Mouse (Mus musculus) midbrain, embryonic 12.5 days (tissue): Measurements from ENCODE around the gene Col5a1. TPM values are rescaled to one million over a fixed set of nuclear protein-coding genes. Genes with fewer than 3 reads are reported as not detected.

Source experiments
- ATAC-seq: fragments of 200-750 bp; cut with Nextera tagmentation; 2 replicates; pipeline ENCODE4 v1.8.0; 2017; ENCODE audit warnings: low read depth, moderate TSS enrichment, moderate library complexity; ENCODE audit not compliant: low FRiP score
- H3K27ac ChIP-seq: fragments of 300-500 bp; sonication (generic); replicated peaks from 2 replicates; pipeline ENCODE4 v1.5.1; 2016; ENCODE audit warnings: mild to moderate bottlenecking
- H3K27me3 ChIP-seq: fragments of 300-500 bp; sonication (generic); 2 replicates; pipeline ENCODE4 v1.6.1; 2016; ENCODE audit warnings: mild to moderate bottlenecking
- H3K36me3 ChIP-seq: fragments of 300-500 bp; sonication (generic); 2 replicates; pipeline ENCODE4 v1.6.1; 2016
- H3K4me1 ChIP-seq: fragments of 300-500 bp; sonication (generic); 2 replicates; pipeline ENCODE4 v1.6.1; 2016
- H3K4me2 ChIP-seq: fragments of 300-500 bp; sonication (generic); replicated peaks from 2 replicates; pipeline ENCODE4 v1.6.1; 2016; ENCODE audit warnings: mild to moderate bottlenecking, moderate library complexity
- H3K4me3 ChIP-seq: fragments of 300-500 bp; sonication (generic); 2 replicates; pipeline ENCODE4 v1.5.1; 2016; ENCODE audit warnings: mild to moderate bottlenecking
- H3K9ac ChIP-seq: fragments of 300-500 bp; sonication (generic); replicated peaks from 2 replicates; pipeline ENCODE4 v1.6.1; 2016; ENCODE audit warnings: mild to moderate bottlenecking, moderate library complexity
- H3K9me3 ChIP-seq: fragments of 300-500 bp; sonication (generic); 2 replicates; pipeline ENCODE4 v1.6.1; 2016; ENCODE audit warnings: mild to moderate bottlenecking
- WGBS: fragments of 180-500 bp; shearing (Covaris S2); methylation state at CpG from one replicate; pipeline ENCODE4 v1.1.7; 2016; 5-methylcytosine and 5-hydroxymethylcytosine counted together
- polyA plus RNA-seq: library from polyadenylated mRNA; unstranded; fragments of >200 nt; fragmentation: Nextera tagmentation; extraction: Ambion mirVana; gene quantifications from 2 replicates; pipeline ENCODE4 v1.2.1, GENCODE M21; 2016

Col5a1 gene
- polyA plus RNA-seq, 1 experiment from 2014 or later: 35.8 TPM

DNA sequence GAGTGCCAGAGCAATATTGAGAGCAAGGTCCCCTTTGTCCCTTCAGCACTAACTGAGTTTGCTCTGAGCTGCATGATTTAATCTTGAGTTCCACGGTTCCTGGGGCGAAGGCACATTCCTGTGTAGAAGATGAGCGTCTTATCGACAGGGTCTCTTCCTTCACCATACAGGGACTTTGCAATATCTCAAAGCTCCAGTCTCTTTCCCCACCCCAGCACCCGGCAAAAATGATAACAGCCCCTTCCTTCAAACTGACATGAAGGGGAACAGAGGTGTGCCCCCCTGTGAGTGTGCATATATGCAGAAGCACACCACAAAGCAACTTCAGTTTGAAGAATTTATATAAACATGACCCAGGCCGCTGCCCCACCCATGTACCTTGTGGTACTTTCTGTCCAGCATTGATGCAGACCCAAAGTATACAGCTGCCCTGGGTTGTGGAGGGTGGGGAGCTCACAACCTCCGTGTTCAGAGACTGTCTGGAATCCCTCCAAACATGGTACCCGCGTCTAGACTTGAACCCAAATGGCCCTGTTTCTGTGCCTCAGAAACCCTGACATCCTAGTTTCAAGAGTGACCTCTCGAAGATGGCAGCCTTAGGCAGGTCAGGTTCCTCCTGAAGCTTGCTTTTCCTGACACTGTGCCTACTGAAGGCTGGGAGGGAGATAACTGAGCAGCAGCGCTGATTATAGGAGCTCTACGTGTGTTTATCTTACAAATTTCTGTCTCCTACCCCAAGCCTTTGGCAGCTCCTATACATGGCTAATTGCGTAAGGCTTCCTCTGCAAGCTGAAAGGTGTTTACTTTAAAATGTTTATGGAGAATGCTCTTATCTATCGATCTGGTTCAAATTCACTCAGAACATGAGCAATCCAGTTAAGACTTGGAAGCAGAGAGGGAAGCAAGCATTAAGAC lies 95.7 kb downstream of the Col5a1 start:
- Histone ChIP-seq H3K36me3 (peaks cover 4% of the 10 kb centered on the region; the same call in 1 of the 2 replicates), H3K9me3 (no peaks in the 10 kb centered on the region), H3K9ac (no peak overlapping the region), H3K4me1 (no peaks in the 10 kb centered on the region), H3K27ac (no peak overlapping the region), H3K27me3 (no peaks in the 10 kb centered on the region), H3K4me2 (no peak overlapping the region), H3K4me3 (no peak overlapping the region)
- 91% methylated on average over 14 of the region's 14 CpGs for WGBS
- no peak for ATAC-seq

- no peak overlapping the region for H3K4me3 ChIP-seq
- peaks cover 4% of the 10 kb centered on the region; the same call in 1 of the 2 replicates for H3K36me3 ChIP-seq
- H3K27ac ChIP-seq: no peak overlapping the region
- no peaks in the 10 kb centered on the region for H3K27me3 ChIP-seq
- H3K9me3 ChIP-seq: no peaks in the 10 kb centered on the region
- no peaks in the 10 kb centered on the region for H3K4me1 ChIP-seq
- no peak overlapping the region for H3K9ac ChIP-seq
- no peak for ATAC-seq
- H3K4me2 ChIP-seq: no peak overlapping the region
Measured at GRCm38 (mm10) chr2:27983093-27983492, 96.9 kb downstream of the Col5a1 start.

DNA sequence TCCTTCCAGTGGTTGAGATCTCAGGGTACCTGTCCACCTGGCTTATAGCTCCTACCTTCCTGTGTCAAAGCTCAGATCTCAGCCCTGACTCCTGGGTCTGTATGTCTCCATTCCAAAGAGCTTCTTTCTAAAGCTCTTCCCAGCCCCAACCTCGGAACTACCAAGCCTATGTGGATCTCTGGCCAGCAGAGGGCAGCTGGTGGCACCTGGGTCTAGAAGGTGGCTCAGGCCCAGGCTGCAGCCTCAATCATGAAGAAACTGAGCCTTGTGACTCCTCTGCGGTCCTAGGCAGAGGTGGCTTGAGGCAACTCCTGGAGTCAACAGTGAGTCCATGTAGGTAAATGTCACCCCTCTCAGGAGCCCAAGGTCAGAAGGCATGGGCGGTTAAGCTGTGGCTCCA lies 97.7 kb downstream of the Col5a1 start:
- WGBS: 55% methylated on average over 3 of the region's 3 CpGs
- Histone ChIP-seq H3K27me3 (no peaks in the 10 kb centered on the region), H3K27ac (no peak overlapping the region), H3K9me3 (no peaks in the 10 kb centered on the region), H3K4me1 (no peaks in the 10 kb centered on the region), H3K4me2 (no peak overlapping the region), H3K4me3 (no peak overlapping the region), H3K9ac (no peak overlapping the region), H3K36me3 (peaks cover 4% of the 10 kb centered on the region; the same call in 1 of the 2 replicates)
- no peak for ATAC-seq

DNA sequence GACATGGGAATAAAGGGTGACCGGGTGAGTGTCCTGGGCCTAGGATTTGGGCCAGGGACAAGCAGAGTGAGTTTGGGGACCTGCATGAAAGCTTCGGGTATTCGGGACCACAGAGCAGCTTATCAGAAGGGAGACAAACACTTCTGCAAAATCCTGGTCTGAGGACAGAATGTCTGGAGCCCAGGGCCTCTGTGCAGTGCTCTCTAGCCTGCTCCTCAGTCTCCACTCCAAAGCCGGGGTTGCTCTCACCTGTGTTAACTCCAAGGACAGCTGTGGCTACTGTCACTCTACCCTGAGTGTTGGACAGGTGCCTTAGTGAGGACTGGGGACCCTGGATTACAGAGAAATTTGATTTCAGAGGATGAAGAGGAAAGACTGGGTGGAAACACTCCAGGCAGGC lies 100.5 kb downstream of the Col5a1 start:
- H3K27me3 ChIP-seq: no peaks in the 10 kb centered on the region
- H3K4me1 ChIP-seq: peaks cover 4% of the 10 kb centered on the region; the same call in 1 of the 2 replicates
- H3K9ac ChIP-seq: no peak overlapping the region
- no peaks in the 10 kb centered on the region for H3K9me3 ChIP-seq
- H3K36me3 ChIP-seq: no peaks in the 10 kb centered on the region; the same call in 1 of the 2 replicates
- H3K4me3 ChIP-seq: no peak overlapping the region
- ATAC-seq: no peak
- no peak overlapping the region for H3K4me2 ChIP-seq
- H3K27ac ChIP-seq: no peak overlapping the region
- WGBS: 86% methylated on average over 4 of the region's 4 CpGs

DNA sequence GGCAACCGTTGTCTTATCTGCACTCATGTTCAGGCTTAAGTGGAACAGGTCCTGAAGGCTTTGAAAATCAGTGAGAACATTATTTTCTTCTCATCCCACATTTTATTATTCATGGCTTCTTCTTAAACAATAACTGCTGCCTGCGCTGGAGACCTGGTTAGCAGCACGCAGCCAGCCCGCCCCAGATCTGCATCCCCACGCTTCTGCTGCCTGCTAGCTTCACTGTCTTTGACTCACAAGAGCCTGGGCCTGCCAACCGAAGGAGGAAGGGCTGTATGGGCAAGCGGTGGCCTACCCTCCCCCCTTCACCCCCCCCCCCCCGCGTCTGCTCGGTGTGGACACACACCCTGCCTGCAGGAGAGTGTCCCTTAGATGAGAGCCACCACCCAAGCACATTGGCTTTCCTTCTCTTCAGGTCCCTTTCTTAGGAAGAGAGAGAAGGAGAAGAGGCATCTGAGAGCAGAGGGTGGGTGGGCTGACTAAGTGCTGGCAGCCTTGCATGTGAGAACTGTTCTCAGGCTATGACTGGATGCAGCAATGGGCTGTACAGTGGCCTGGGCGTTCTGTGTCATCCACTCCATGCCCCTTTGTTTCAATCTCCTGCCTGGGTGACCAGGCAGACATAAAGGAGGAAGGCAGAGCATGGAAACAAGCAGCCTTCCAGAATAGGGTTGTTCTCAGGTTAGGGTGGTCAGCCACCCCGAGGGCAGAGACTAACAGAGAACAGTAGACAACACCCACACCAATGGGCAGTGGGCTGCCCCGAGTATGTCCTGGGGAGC lies 104.4 kb downstream of the Col5a1 start:
- no peaks in the 10 kb centered on the region for H3K27me3 ChIP-seq
- no peak overlapping the region for H3K27ac ChIP-seq
- H3K36me3 ChIP-seq: no peaks in the 10 kb centered on the region; the same call in 1 of the 2 replicates
- no peaks in the 10 kb centered on the region for H3K9me3 ChIP-seq
- H3K4me1 ChIP-seq: peaks cover 12% of the 10 kb centered on the region; the same call in 1 of the 2 replicates
- WGBS: 71% methylated on average over 13 of the region's 13 CpGs
- H3K9ac ChIP-seq: no peak overlapping the region
- no peak for ATAC-seq
- no peak overlapping the region for H3K4me2 ChIP-seq
- H3K4me3 ChIP-seq: no peak overlapping the region

- ATAC-seq: no peak; the same call in 1 of the 2 replicates
- Histone ChIP-seq H3K9me3 (no peaks in the 10 kb centered on the region), H3K36me3 (no peaks in the 10 kb centered on the region), H3K27me3 (no peaks in the 10 kb centered on the region), H3K4me2 (no peak overlapping the region), H3K4me3 (no peak overlapping the region), H3K9ac (no peak overlapping the region), H3K4me1 (peaks cover 12% of the 10 kb centered on the region; the same call in 1 of the 2 replicates), H3K27ac (peak overlapping the region; percentile 44; the same call in 1 of the 2 replicates)
- 54% methylated on average over 5 of the region's 5 CpGs for WGBS
Measured at GRCm38 (mm10) chr2:27993416-27993815, 107.2 kb downstream of the Col5a1 start.

GRCm38 (mm10) chr2:27999996-28000583 lies 113.9 kb downstream of the Col5a1 start:
- Histone ChIP-seq H3K9me3 (no peaks in the 10 kb centered on the region), H3K4me3 (no peak overlapping the region), H3K4me2 (no peak overlapping the region), H3K36me3 (no peaks in the 10 kb centered on the region), H3K27ac (no peak overlapping the region), H3K4me1 (no peaks in the 10 kb centered on the region; the same call in 1 of the 2 replicates), H3K9ac (no peak overlapping the region), H3K27me3 (no peaks in the 10 kb centered on the region)
- ATAC-seq: no peak
- 91% methylated on average over 9 of the region's 9 CpGs for WGBS

DNA sequence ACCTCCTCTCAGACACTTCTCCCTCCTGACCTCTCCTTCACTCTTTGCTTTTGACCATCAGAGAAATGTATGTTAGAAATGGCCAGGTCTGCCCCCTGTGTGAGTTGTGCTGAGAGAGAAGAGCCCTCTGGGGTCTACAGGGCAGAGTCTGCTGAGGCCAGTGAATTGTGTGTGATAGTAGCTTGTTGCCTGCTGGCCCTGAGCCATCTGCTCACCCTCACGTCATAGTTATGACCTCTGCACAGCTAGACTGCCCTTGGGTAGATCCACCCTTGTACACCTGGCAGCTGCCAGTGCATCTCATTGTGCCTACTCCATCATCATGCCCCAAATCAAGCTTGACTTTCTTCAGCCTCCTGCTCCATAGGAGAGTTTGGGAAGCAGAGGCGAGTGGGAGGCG lies 114.4 kb downstream of the Col5a1 start:
- no peak overlapping the region for H3K9ac ChIP-seq
- no peaks in the 10 kb centered on the region; the same call in 1 of the 2 replicates for H3K4me1 ChIP-seq
- H3K36me3 ChIP-seq: no peaks in the 10 kb centered on the region
- no peaks in the 10 kb centered on the region for H3K9me3 ChIP-seq
- H3K4me2 ChIP-seq: no peak overlapping the region
- H3K27me3 ChIP-seq: no peaks in the 10 kb centered on the region
- 87% methylated on average over 3 of the region's 3 CpGs for whole genome bisulfite sequencing
- no peak for ATAC-seq
- no peak overlapping the region for H3K27ac ChIP-seq
- no peak overlapping the region for H3K4me3 ChIP-seq

GRCm38 (mm10) chr2:28001206-28001605 lies 115.0 kb downstream of the Col5a1 start:
- Histone ChIP-seq H3K4me3 (no peak overlapping the region), H3K4me1 (no peaks in the 10 kb centered on the region; the same call in 1 of the 2 replicates), H3K27ac (no peak overlapping the region), H3K9ac (no peak overlapping the region), H3K27me3 (no peaks in the 10 kb centered on the region), H3K9me3 (no peaks in the 10 kb centered on the region), H3K4me2 (no peak overlapping the region), H3K36me3 (no peaks in the 10 kb centered on the region)
- no peak for ATAC-seq
- WGBS: 90% methylated on average over 11 of the region's 11 CpGs

GRCm38 (mm10) chr2:28005187-28005586 lies 119.0 kb downstream of the Col5a1 start:
- no peak overlapping the region for H3K9ac ChIP-seq
- ATAC-seq: no peak
- H3K27me3 ChIP-seq: no peaks in the 10 kb centered on the region
- H3K4me1 ChIP-seq: peaks cover 7% of the 10 kb centered on the region; the same call in 1 of the 2 replicates
- H3K9me3 ChIP-seq: no peaks in the 10 kb centered on the region
- no peak overlapping the region for H3K4me2 ChIP-seq
- no peaks in the 10 kb centered on the region for H3K36me3 ChIP-seq
- WGBS: 90% methylated on average over 4 of the region's 4 CpGs
- H3K4me3 ChIP-seq: no peak overlapping the region
- no peak overlapping the region for H3K27ac ChIP-seq

DNA sequence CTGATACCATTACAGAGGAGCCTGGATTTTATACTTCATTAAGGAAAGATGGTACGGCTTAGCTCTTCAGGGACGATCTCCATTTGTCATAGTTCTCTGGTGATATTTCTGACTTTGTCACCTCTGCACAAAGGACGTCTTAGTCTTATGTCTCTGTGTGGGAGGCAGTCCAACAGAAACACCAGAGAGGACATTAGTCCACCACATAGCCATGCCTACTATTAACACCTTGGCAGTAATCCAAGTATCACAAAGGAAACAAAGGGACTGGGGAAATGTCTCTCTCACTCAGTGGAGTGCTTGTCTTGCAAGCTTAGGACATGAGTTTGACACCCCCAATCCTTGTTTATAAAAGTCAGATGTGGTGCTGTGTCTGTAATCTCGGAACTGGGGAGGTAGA lies 122.0 kb downstream of the Col5a1 start:
- no peak for ATAC-seq
- Histone ChIP-seq H3K27me3 (no peaks in the 10 kb centered on the region), H3K9ac (no peak overlapping the region), H3K9me3 (no peaks in the 10 kb centered on the region), H3K4me2 (no peak overlapping the region), H3K4me3 (no peak overlapping the region), H3K27ac (no peak overlapping the region), H3K4me1 (peaks cover 7% of the 10 kb centered on the region; the same call in 1 of the 2 replicates), H3K36me3 (no peaks in the 10 kb centered on the region)
- 73% methylated on average over 4 of the region's 4 CpGs for WGBS
